Mouse (Mus musculus): ENCODE results near the gene Dnajc3. TPM values are rescaled to one million over a fixed set of nuclear protein-coding genes. Genes with fewer than 3 reads are reported as not detected.
"Not testable (repeated sequence)": the region's sequence is repeated elsewhere in the genome, so short reads cannot be mapped to it uniquely, and the experiment has no call there.

Dnajc3 gene
- polyA plus RNA-seq, 1 experiment from 2014 or later: 20.2 TPM

GRCm38 (mm10) chr14:118977136-118977816, 39.5 kb downstream of the Dnajc3 start:
- Histone ChIP-seq H3K36me3 (replicated peaks) (peaks cover 10% of the 10 kb centered on the region), H3K4me3 (no peak overlapping the region), H3K4me1 (no peaks in the 10 kb centered on the region), H3K4me2 (no peak overlapping the region), H3K27ac (no peak overlapping the region), H3K9ac (no peak overlapping the region), H3K9me3 (no peaks in the 10 kb centered on the region), H3K27me3 (replicated peaks) (no peaks in the 10 kb centered on the region)
- 76% methylated on average over 8 of the region's 8 CpGs for WGBS
- ATAC-seq (replicated peaks): no peak

GRCm38 (mm10) chr14:118979571-118980325, 42.0 kb downstream of the Dnajc3 start:
- 70% methylated on average over 7 of the region's 7 CpGs for WGBS
- Histone ChIP-seq H3K4me3 (no peak overlapping the region), H3K4me2 (no peak overlapping the region), H3K9me3 (no peaks in the 10 kb centered on the region), H3K36me3 (replicated peaks) (peaks cover 10% of the 10 kb centered on the region), H3K4me1 (no peaks in the 10 kb centered on the region), H3K9ac (no peak overlapping the region), H3K27me3 (replicated peaks) (no peaks in the 10 kb centered on the region), H3K27ac (no peak overlapping the region)
- ATAC-seq (replicated peaks): no peak

- no peak for ATAC-seq (replicated peaks)
- Histone ChIP-seq H3K4me2 (no peak overlapping the region), H3K36me3 (replicated peaks) (peaks cover 10% of the 10 kb centered on the region), H3K9ac (no peak overlapping the region), H3K27me3 (replicated peaks) (no peaks in the 10 kb centered on the region), H3K27ac (no peak overlapping the region), H3K9me3 (no peaks in the 10 kb centered on the region), H3K4me3 (no peak overlapping the region), H3K4me1 (no peaks in the 10 kb centered on the region)
- WGBS: 70% methylated on average over 5 of the region's 5 CpGs
Observed at GRCm38 (mm10) chr14:118980358-118980757, 42.6 kb downstream of the Dnajc3 start.

- H3K9ac ChIP-seq: no peak overlapping the region
- no peaks in the 10 kb centered on the region for H3K27me3 ChIP-seq (replicated peaks)
- no peak overlapping the region for H3K27ac ChIP-seq
- no peak for ATAC-seq (replicated peaks)
- H3K9me3 ChIP-seq: no peaks in the 10 kb centered on the region
- peaks cover 10% of the 10 kb centered on the region for H3K36me3 ChIP-seq (replicated peaks)
- H3K4me3 ChIP-seq: no peak overlapping the region
- no peak overlapping the region for H3K4me2 ChIP-seq
- 87% methylated on average over 8 of the region's 8 CpGs for WGBS
- no peaks in the 10 kb centered on the region for H3K4me1 ChIP-seq
Observed at GRCm38 (mm10) chr14:118980890-118981289, 43.1 kb downstream of the Dnajc3 start.

- not testable (repeated sequence) for H3K9ac ChIP-seq; H3K9me3 ChIP-seq; ATAC-seq (replicated peaks); H3K4me3 ChIP-seq; H3K27me3 ChIP-seq (replicated peaks); H3K27ac ChIP-seq; H3K4me1 ChIP-seq; H3K4me2 ChIP-seq
- WGBS: 80% methylated on average over 6 of the region's 6 CpGs
- peaks cover 10% of the 10 kb centered on the region for H3K36me3 ChIP-seq (replicated peaks)
Observed at GRCm38 (mm10) chr14:118981711-118982428, 44.1 kb downstream of the Dnajc3 start.

GRCm38 (mm10) chr14:118982429-118983045, 44.8 kb downstream of the Dnajc3 start:
- not testable (repeated sequence) for ATAC-seq (replicated peaks); H3K9ac ChIP-seq; H3K4me2 ChIP-seq; H3K27me3 ChIP-seq (replicated peaks); H3K4me1 ChIP-seq; H3K9me3 ChIP-seq; H3K27ac ChIP-seq; H3K4me3 ChIP-seq
- WGBS: 66% methylated on average over 8 of the region's 11 CpGs
- H3K36me3 ChIP-seq (replicated peaks): peaks cover 10% of the 10 kb centered on the region

- H3K4me1 ChIP-seq: no peaks in the 10 kb centered on the region
- no peak overlapping the region for H3K4me2 ChIP-seq
- H3K27me3 ChIP-seq (replicated peaks): no peaks in the 10 kb centered on the region
- H3K27ac ChIP-seq: no peak overlapping the region
- H3K9me3 ChIP-seq: no peaks in the 10 kb centered on the region
- no peak overlapping the region for H3K9ac ChIP-seq
- ATAC-seq (replicated peaks): no peak
- peaks cover 9% of the 10 kb centered on the region for H3K36me3 ChIP-seq (replicated peaks)
- H3K4me3 ChIP-seq: no peak overlapping the region
Observed at GRCm38 (mm10) chr14:118983396-118983795, 45.6 kb downstream of the Dnajc3 start.

GRCm38 (mm10) chr14:118984161-118984560, 46.4 kb downstream of the Dnajc3 start:
- Histone ChIP-seq H3K4me2 (no peak overlapping the region), H3K4me1 (no peaks in the 10 kb centered on the region), H3K27me3 (replicated peaks) (no peaks in the 10 kb centered on the region), H3K9me3 (no peaks in the 10 kb centered on the region), H3K9ac (no peak overlapping the region), H3K36me3 (replicated peaks) (peaks cover 3% of the 10 kb centered on the region; the same call in 1 of the 2 replicates), H3K27ac (no peak overlapping the region), H3K4me3 (no peak overlapping the region)
- 87% methylated on average over 4 of the region's 4 CpGs for WGBS
- no peak for ATAC-seq (replicated peaks)

- Histone ChIP-seq H3K4me1 (no peaks in the 10 kb centered on the region), H3K4me2 (no peak overlapping the region), H3K27ac (no peak overlapping the region), H3K4me3 (no peak overlapping the region), H3K9me3 (no peaks in the 10 kb centered on the region), H3K27me3 (replicated peaks) (no peaks in the 10 kb centered on the region), H3K9ac (no peak overlapping the region), H3K36me3 (replicated peaks) (no peaks in the 10 kb centered on the region; the same call in 1 of the 2 replicates)
- 38% methylated on average over 16 of the region's 16 CpGs for WGBS
- peak; percentile 55; the same call in 1 of the 2 replicates for ATAC-seq (replicated peaks)
Observed at GRCm38 (mm10) chr14:118986653-118987522, 49.1 kb downstream of the Dnajc3 start.

- peaks cover 6% of the 10 kb centered on the region; the same call in 1 of the 2 replicates for H3K36me3 ChIP-seq (replicated peaks)
- no peak overlapping the region for H3K4me3 ChIP-seq
- ATAC-seq (replicated peaks): peak; percentile 77
- peak overlapping the region; percentile 2; the same call in 1 of the 2 replicates for H3K4me2 ChIP-seq
- H3K9ac ChIP-seq: no peak overlapping the region
- WGBS: 53% methylated on average over 13 of the region's 13 CpGs
- H3K27me3 ChIP-seq (replicated peaks): no peaks in the 10 kb centered on the region
- H3K9me3 ChIP-seq: no peaks in the 10 kb centered on the region
- no peaks in the 10 kb centered on the region for H3K4me1 ChIP-seq
- H3K27ac ChIP-seq: no peak overlapping the region
Observed at GRCm38 (mm10) chr14:118987523-118988496, 50.0 kb downstream of the Dnajc3 start.
